Mouse (Mus musculus): ENCODE data around the gene L3mbtl3.

Gene L3mbtl3

GRCm38 (mm10) chr10:26333966-26334365 lies 41.8 kb downstream of the L3mbtl3 start:
- no peak for DNase-seq

- no peak for DNase-seq
These were observed 43.0 kb downstream of the L3mbtl3 start for GRCm38 (mm10) chr10:26332781-26333180.

GRCm38 (mm10) chr10:26328843-26329242 lies 46.9 kb downstream of the L3mbtl3 start:
- no peak for DNase-seq

- DNase-seq: no peak
These were observed 47.9 kb downstream of the L3mbtl3 start for GRCm38 (mm10) chr10:26327691-26328542.

GRCm38 (mm10) chr10:26327291-26327690 lies 48.5 kb downstream of the L3mbtl3 start:
- no peak for DNase-seq

GRCm38 (mm10) chr10:26325320-26325719 lies 50.5 kb downstream of the L3mbtl3 start:
- no peak for DNase-seq

GRCm38 (mm10) chr10:26322344-26323051 lies 53.3 kb downstream of the L3mbtl3 start:
- DNase-seq: no peak

- no peak for DNase-seq
These were observed 55.1 kb downstream of the L3mbtl3 start for GRCm38 (mm10) chr10:26320679-26321078.

- no peak for DNase-seq
These were observed 61.4 kb downstream of the L3mbtl3 start for GRCm38 (mm10) chr10:26314327-26314726.

GRCm38 (mm10) chr10:26303485-26303884 lies 72.3 kb downstream of the L3mbtl3 start:
- DNase-seq: no peak

GRCm38 (mm10) chr10:26302336-26302735 lies 73.4 kb downstream of the L3mbtl3 start:
- no peak for DNase-seq

- no peak for DNase-seq
These were observed 78.1 kb downstream of the L3mbtl3 start for GRCm38 (mm10) chr10:26297626-26298025.

- no peak for DNase-seq
These were observed 78.6 kb downstream of the L3mbtl3 start for GRCm38 (mm10) chr10:26297200-26297599.

- no peak for DNase-seq
These were observed 88.6 kb downstream of the L3mbtl3 start for GRCm38 (mm10) chr10:26287136-26287535.

GRCm38 (mm10) chr10:26280009-26280408 lies 95.8 kb downstream of the L3mbtl3 start:
- DNase-seq: no peak

- no peak for DNase-seq
These were observed 100.4 kb downstream of the L3mbtl3 start for GRCm38 (mm10) chr10:26275414-26275813.

- no peak for DNase-seq
These were observed 111.9 kb downstream of the L3mbtl3 start for GRCm38 (mm10) chr10:26263744-26264459.

- no peak for DNase-seq
These were observed 115.9 kb downstream of the L3mbtl3 start for GRCm38 (mm10) chr10:26259908-26260307.

- DNase-seq: no peak
These were observed 126.2 kb downstream of the L3mbtl3 start for GRCm38 (mm10) chr10:26249426-26250165.

GRCm38 (mm10) chr10:26244466-26244865 lies 131.3 kb downstream of the L3mbtl3 start:
- no peak for DNase-seq

- no peak for DNase-seq
These were observed 132.6 kb downstream of the L3mbtl3 start for GRCm38 (mm10) chr10:26243203-26243602.

- DNase-seq: no peak
These were observed 136.7 kb downstream of the L3mbtl3 start for GRCm38 (mm10) chr10:26239090-26239489.

GRCm38 (mm10) chr10:26238559-26238958 lies 137.2 kb downstream of the L3mbtl3 start:
- no peak for DNase-seq
